Mouse (Mus musculus): ENCODE measurements at regions not wholly inside any gene's neighbourhood (a gene's known extent, or its start where the extent isn't known, plus 50 kb on each side); places are given as distances from the start of the nearest gene placed in this dataset.

DNA sequence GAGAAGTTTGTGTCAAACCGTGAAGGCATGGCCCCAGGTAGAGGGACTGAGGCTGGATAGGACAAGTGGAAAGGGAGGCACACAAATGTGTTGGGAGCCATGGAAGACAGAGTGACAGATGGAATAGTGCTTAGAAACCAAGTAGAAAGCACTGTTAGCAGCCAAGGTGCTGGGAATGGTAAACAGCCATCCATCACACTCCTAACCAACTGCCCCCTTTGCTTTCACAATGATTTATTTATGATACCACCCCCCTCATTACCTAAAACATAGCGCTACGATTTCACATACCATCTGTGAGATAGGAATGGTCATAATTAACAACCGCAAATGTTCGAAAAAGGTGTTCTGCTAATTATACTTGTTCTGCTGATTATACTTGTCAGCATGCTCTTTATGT is 209.6 kb upstream of the Nbea start:
- no peak overlapping the region for H3K4me3 ChIP-seq
- no peak for TF ChIP-seq CTCF (IDR thresholded peaks at IDR 0.05)
- no peak for DNase-seq (ENCODE audit: extremely low spot score in 1 of 2, low spot score in 2 of 2)

DNA sequence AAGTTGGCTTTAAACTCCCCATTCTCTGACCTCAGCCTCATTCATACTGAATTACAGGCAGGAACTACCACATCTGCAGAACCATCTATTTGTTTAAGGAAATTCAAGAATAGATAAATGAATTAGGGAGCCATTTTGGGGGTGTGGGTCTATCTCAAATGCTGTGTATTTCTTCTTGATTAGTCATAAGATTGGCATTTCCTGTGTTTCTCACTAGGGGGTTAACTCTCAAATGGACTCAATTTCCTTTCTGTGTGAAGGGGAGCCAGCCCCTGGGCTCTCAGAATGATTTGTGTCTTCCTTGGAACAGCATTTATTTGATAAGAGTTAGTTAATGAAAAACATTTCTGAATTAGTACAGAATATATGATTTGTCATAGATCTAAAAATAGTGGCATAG is 196.8 kb upstream of the Nbea start:
- intact Hi-C loops (cut with DNase I): no loop called here
- Histone ChIP-seq H3K27ac (no peak overlapping the region), H3K4me3 (no peak overlapping the region)
- no peak for TF ChIP-seq CTCF (IDR thresholded peaks at IDR 0.05)
- no peak for DNase-seq (ENCODE audit: extremely low spot score in 1 of 2, low spot score in 2 of 2)

More for the DNA sequence above, 209.6 kb upstream of the Nbea start:
- H3K27ac ChIP-seq: no peak overlapping the region
- intact Hi-C loops (cut with DNase I): no loop called here

DNA sequence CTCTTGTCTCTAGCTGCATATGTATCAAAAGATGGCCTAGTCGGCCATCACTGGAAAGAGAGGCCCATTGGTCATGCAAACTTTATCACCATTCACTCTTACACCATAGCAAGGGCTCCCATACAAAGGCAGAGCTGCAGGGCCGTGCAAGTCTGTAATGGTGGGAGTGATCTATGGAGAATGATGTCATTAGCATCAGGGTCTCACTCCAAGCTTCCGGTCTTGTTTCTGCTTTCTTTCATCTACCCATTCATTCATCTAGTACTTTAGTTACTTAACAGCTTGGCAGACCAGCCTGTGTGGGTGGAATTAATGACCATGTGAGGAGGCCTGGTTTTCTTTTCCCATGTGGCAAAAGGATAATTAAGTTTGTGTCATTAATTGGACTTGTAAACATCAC is 196.0 kb upstream of the Nbea start:
- DNase-seq (ENCODE audit: extremely low spot score in 1 of 2, low spot score in 2 of 2): no peak

DNA sequence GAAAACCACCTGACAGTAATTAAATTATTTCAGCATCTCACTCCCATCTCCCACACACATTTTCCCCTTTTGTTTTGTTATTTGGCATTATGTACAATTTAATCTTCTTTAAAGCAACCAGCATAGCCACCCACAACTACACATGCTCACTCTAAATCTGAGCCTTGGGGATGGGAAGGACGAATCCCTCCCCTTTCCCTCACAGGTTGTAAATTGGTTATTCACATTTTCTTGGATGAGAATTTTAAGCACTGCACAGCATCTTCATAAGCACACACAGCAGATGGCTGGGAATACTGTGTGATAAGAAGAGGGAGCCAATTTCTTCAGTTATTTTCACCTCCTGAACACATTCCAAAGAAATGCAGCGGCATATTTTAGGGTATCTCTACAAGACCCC is 179.0 kb upstream of the Nbea start:
- intact Hi-C loops (cut with DNase I): loop anchor here (5.0 kb wide), 2 partner anchors 180 to 430 kb away; partner anchors contain the start of gene Nbea
- TF ChIP-seq CTCF (IDR thresholded peaks at IDR 0.05): no peak
- H3K27ac ChIP-seq: peak overlapping the region; percentile 33; the same call in 1 of the 2 replicates

More for the DNA sequence above, 196.0 kb upstream of the Nbea start:
- intact Hi-C loops (cut with DNase I): no loop called here
- no peak for TF ChIP-seq CTCF (IDR thresholded peaks at IDR 0.05)
- H3K4me3 ChIP-seq: no peak overlapping the region
- no peak overlapping the region for H3K27ac ChIP-seq

DNA sequence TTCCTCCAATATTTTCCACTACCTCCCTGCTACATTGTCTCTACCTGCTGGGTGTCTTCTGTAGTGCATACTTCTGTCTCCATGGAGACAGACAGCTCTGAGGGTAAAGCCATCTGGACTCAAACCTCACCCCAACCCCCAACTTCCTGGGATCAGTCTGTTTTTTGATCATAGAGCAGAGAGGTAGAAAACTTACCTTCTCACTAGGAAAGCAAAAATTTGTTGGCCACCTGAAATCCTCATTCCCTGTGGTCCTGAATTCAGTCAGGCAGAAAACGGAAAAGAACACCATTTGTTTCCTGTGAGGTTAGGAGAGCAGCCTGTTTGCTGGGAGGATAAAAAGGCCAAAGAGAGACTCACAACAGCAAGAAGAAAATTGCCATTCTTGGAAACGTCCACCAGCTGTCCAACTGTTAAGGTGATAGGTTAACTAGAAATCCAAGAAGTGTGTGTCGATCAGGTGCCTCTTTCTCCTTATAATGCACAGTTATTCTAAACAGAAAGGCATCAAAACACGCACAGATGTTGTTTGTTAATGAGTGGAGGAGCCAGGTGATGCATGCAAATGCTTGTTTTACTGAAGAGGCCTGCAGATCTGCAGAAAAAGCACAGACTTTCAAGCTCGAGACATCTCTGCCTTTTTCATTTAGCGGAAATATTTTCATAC is 173.7 kb upstream of the Nbea start:
- peak; percentile 3 for TF ChIP-seq CTCF (IDR thresholded peaks at IDR 0.05)
- DNase-seq (ENCODE audit: extremely low spot score in 1 of 2, low spot score in 2 of 2): peak in 1 of 2 experiments; percentile 16
- Histone ChIP-seq H3K4me3 (no peak overlapping the region), H3K27ac (no peak overlapping the region)
- intact Hi-C loops (cut with DNase I): loop anchor here (10.0 kb wide), 1 partner anchor 262 kb away; no protein-coding TSS in a partner anchor

More for the DNA sequence above, 179.0 kb upstream of the Nbea start:
- peak; percentile 12 to 14 for DNase-seq (ENCODE audit: extremely low spot score in 1 of 2, low spot score in 2 of 2)
- H3K4me3 ChIP-seq: no peak overlapping the region

DNA sequence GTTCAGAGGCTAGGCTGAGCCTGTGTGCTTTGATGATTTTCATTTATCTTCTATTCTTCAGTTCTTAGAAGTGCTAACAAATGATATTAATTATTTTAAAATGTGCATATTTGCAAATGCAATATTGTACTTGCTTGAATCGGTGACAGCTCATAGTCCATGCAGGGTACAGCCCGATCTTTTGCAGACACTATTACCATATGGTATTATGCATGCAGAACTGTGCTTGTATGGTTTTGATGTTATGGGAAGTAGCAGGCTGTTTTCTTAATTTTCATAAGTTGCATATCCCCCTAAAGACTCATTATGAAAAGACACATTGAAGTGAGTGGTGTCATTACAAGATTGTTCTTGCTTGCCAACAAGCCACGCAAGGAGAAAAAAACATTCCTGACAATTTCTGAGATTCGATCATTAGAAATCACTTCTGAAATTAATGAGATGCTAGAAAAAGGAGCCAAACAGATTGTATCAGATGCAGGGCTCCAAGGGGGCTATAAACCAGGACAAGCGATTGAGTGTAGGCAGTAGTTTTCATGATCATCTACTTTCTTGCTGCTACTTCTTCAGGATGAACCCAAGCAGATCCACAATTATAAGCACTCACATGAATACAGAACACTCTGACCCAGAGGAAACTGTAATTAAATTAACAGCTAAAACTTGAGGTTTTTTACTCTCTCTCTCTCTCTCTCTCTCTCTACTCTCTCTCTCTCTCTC is 172.8 kb upstream of the Nbea start:
- intact Hi-C loops (cut with DNase I): loop anchor here (10.0 kb wide), 1 partner anchor 262 kb away; no protein-coding TSS in a partner anchor
- no peak for DNase-seq (ENCODE audit: extremely low spot score in 1 of 2, low spot score in 2 of 2)

More for the DNA sequence above, 172.8 kb upstream of the Nbea start:
- TF ChIP-seq CTCF (IDR thresholded peaks at IDR 0.05): no peak
- Histone ChIP-seq H3K4me3 (no peak overlapping the region), H3K27ac (no peak overlapping the region)

All from left cerebral cortex, adult 2 months (tissue).